Mouse (Mus musculus): Measurements from ENCODE around the gene Thsd4. TPM values are rescaled to one million over a fixed set of nuclear protein-coding genes. Genes with fewer than 3 reads are reported as not detected.
"Not testable (repeated sequence)": the region's sequence is repeated elsewhere in the genome, so short reads cannot be mapped to it uniquely, and the experiment has no call there.

Thsd4 gene
- polyA plus RNA-seq, 1 experiment = 4.3 TPM

- Histone ChIP-seq H3K4me1 (replicated peaks; ENCODE audit: control insufficient read depth, insufficient read depth, low read length) (peaks cover 12% of the 10 kb centered on the region), H3K4me3 (ENCODE audit: control insufficient read depth, insufficient read depth, low read length) (no peak overlapping the region), H3K36me3 (ENCODE audit: control insufficient read depth, insufficient read depth, low read length) (no peaks in the 10 kb centered on the region), H3K27me3 (ENCODE audit: control insufficient read depth, insufficient read depth, low read length) (no peaks in the 10 kb centered on the region), H3K27ac (ENCODE audit: control insufficient read depth, insufficient read depth, low read length) (no peak overlapping the region)
- WGBS = 78% methylated on average over 2 of the region's 2 CpGs
- DNase-seq = no peak
- TF ChIP-seq POLR2A (IDR thresholded peaks at IDR 0.05; ENCODE audit: control insufficient read depth, extremely low read depth, insufficient read depth, low read length, poor library complexity) = no peak
- TF ChIP-seq CTCF (IDR thresholded peaks at IDR 0.05; ENCODE audit: borderline replicate concordance, control insufficient read depth, extremely low read depth, insufficient read depth, low read length, poor library complexity) = no peak
These were observed 582.2 kb downstream of the Thsd4 start for GRCm38 (mm10) chr9:59939691-59940090.

- Histone ChIP-seq H3K36me3 (ENCODE audit: control insufficient read depth, insufficient read depth, low read length) (no peaks in the 10 kb centered on the region), H3K27me3 (ENCODE audit: control insufficient read depth, insufficient read depth, low read length) (no peaks in the 10 kb centered on the region), H3K4me3 (ENCODE audit: control insufficient read depth, insufficient read depth, low read length) (no peak overlapping the region), H3K4me1 (replicated peaks; ENCODE audit: control insufficient read depth, insufficient read depth, low read length) (peaks cover 12% of the 10 kb centered on the region), H3K27ac (ENCODE audit: control insufficient read depth, insufficient read depth, low read length) (no peak overlapping the region)
- TF ChIP-seq CTCF (IDR thresholded peaks at IDR 0.05; ENCODE audit: borderline replicate concordance, control insufficient read depth, extremely low read depth, insufficient read depth, low read length, poor library complexity) (no peak), POLR2A (IDR thresholded peaks at IDR 0.05; ENCODE audit: control insufficient read depth, extremely low read depth, insufficient read depth, low read length, poor library complexity) (no peak)
- 96% methylated on average over 8 of the region's 8 CpGs for WGBS
- no peak for DNase-seq
These were observed 583.3 kb downstream of the Thsd4 start for GRCm38 (mm10) chr9:59938529-59938928.

GRCm38 (mm10) chr9:59935866-59936265, 586.0 kb downstream of the Thsd4 start:
- H3K27ac ChIP-seq (ENCODE audit: control insufficient read depth, insufficient read depth, low read length) = not testable (repeated sequence)
- WGBS = 89% methylated on average over 8 of the region's 8 CpGs

GRCm38 (mm10) chr9:59930248-59930647, 591.6 kb downstream of the Thsd4 start:
- H3K4me3 ChIP-seq (ENCODE audit: control insufficient read depth, insufficient read depth, low read length) = no peak overlapping the region
- WGBS = 88% methylated on average over 3 of the region's 3 CpGs
- H3K27me3 ChIP-seq (ENCODE audit: control insufficient read depth, insufficient read depth, low read length) = no peaks in the 10 kb centered on the region
- TF ChIP-seq POLR2A (IDR thresholded peaks at IDR 0.05; ENCODE audit: control insufficient read depth, extremely low read depth, insufficient read depth, low read length, poor library complexity) = no peak
- TF ChIP-seq CTCF (IDR thresholded peaks at IDR 0.05; ENCODE audit: borderline replicate concordance, control insufficient read depth, extremely low read depth, insufficient read depth, low read length, poor library complexity) = no peak
- H3K36me3 ChIP-seq (ENCODE audit: control insufficient read depth, insufficient read depth, low read length) = no peaks in the 10 kb centered on the region
- H3K4me1 ChIP-seq (replicated peaks; ENCODE audit: control insufficient read depth, insufficient read depth, low read length) = no peaks in the 10 kb centered on the region
- no peak overlapping the region for H3K27ac ChIP-seq (ENCODE audit: control insufficient read depth, insufficient read depth, low read length)
- no peak for DNase-seq

More at GRCm38 (mm10) chr9:59935866-59936265, 586.0 kb downstream of the Thsd4 start:
- H3K4me1 ChIP-seq (replicated peaks; ENCODE audit: control insufficient read depth, insufficient read depth, low read length); H3K27me3 ChIP-seq (ENCODE audit: control insufficient read depth, insufficient read depth, low read length); H3K36me3 ChIP-seq (ENCODE audit: control insufficient read depth, insufficient read depth, low read length); DNase-seq; H3K4me3 ChIP-seq (ENCODE audit: control insufficient read depth, insufficient read depth, low read length): not testable (repeated sequence)

Other genes with a start within 250 kb of the Thsd4 start
- gene Lrrc49, start 166.1 kb upstream of the Thsd4 start, polyA plus RNA-seq (2012; rRNA removed) = 0.64 and 1.1 TPM in 2 replicates
- 0.92 and 1.4 TPM in 2 replicates for gene Larp6, start 190.9 kb upstream of the Thsd4 start, polyA plus RNA-seq (2012; rRNA removed)